Mouse (Mus musculus) heart, embryonic 10.5 days (tissue): ENCODE data around the gene Kif5c. TPM values are rescaled to one million over a fixed set of nuclear protein-coding genes. Genes with fewer than 3 reads are reported as not detected.

Experiments
- DNase-seq: peaks from one replicate; pipeline ENCODE4 v3.0.0-alpha.2; 2017; ENCODE audit warnings: low spot score
- H3K27ac ChIP-seq: fragments of 300-500 bp; sonication (generic); 2 replicates; pipeline ENCODE4 v1.5.1; 2016; ENCODE audit warnings: mild to moderate bottlenecking
- H3K27me3 ChIP-seq: fragments of 300-500 bp; sonication (generic); 2 replicates; pipeline ENCODE4 v1.6.1; 2016; ENCODE audit warnings: mild to moderate bottlenecking; ENCODE audit not compliant: poor library complexity, insufficient read depth, severe bottlenecking
- H3K36me3 ChIP-seq: fragments of 300-500 bp; sonication (generic); 2 replicates; pipeline ENCODE4 v1.6.1; 2016; ENCODE audit warnings: mild to moderate bottlenecking, moderate library complexity
- H3K4me1 ChIP-seq: fragments of 300-500 bp; sonication (generic); 2 replicates; pipeline ENCODE4 v1.6.1; 2016; ENCODE audit warnings: mild to moderate bottlenecking
- H3K4me3 ChIP-seq: fragments of 300-500 bp; sonication (generic); 2 replicates; pipeline ENCODE4 v1.5.1; 2016; ENCODE audit warnings: mild to moderate bottlenecking, moderate library complexity
- H3K9me3 ChIP-seq: fragments of 300-500 bp; sonication (generic); 2 replicates; pipeline ENCODE4 v1.6.1; 2016; ENCODE audit warnings: mild to moderate bottlenecking, moderate library complexity
- WGBS: fragments of 180-500 bp; shearing (Covaris S2); methylation state at CpG from one replicate; pipeline ENCODE4 v1.1.7; 2016; 5-methylcytosine and 5-hydroxymethylcytosine counted together
- polyA plus RNA-seq: library from polyadenylated mRNA; unstranded; fragments of >200 nt; fragmentation: Nextera tagmentation; extraction: Ambion mirVana; gene quantifications from 2 replicates; pipeline ENCODE4 v1.2.1, GENCODE M21; 2016

The Kif5c gene
- polyA plus RNA-seq, 1 experiment from 2014 or later, result 4.3 TPM

GRCm38 (mm10) chr2:49594886-49595285 lies 24.2 kb upstream of the Kif5c start:
- Histone ChIP-seq H3K4me1 (no peaks in the 10 kb centered on the region), H3K9me3 (no peaks in the 10 kb centered on the region), H3K27me3 (no peaks in the 10 kb centered on the region), H3K4me3 (no peak overlapping the region), H3K27ac (no peak overlapping the region), H3K36me3 (no peaks in the 10 kb centered on the region)
- no peak for DNase-seq
- WGBS, result 82% methylated on average over 7 of the region's 7 CpGs

GRCm38 (mm10) chr2:49596318-49596717 lies 22.8 kb upstream of the Kif5c start:
- Histone ChIP-seq H3K9me3 (no peaks in the 10 kb centered on the region), H3K27ac (no peak overlapping the region), H3K36me3 (no peaks in the 10 kb centered on the region), H3K4me1 (no peaks in the 10 kb centered on the region), H3K27me3 (no peaks in the 10 kb centered on the region), H3K4me3 (no peak overlapping the region)
- WGBS, result 68% methylated on average over 3 of the region's 3 CpGs
- no peak for DNase-seq

GRCm38 (mm10) chr2:49600021-49600681 lies 18.9 kb upstream of the Kif5c start:
- H3K4me1 ChIP-seq, result no peaks in the 10 kb centered on the region
- no peaks in the 10 kb centered on the region for H3K36me3 ChIP-seq
- 72% methylated on average over 7 of the region's 7 CpGs for WGBS
- peak; percentile 11 for DNase-seq
- H3K4me3 ChIP-seq, result no peak overlapping the region
- H3K9me3 ChIP-seq, result no peaks in the 10 kb centered on the region
- no peaks in the 10 kb centered on the region for H3K27me3 ChIP-seq
- H3K27ac ChIP-seq, result no peak overlapping the region

- no peaks in the 10 kb centered on the region for H3K4me1 ChIP-seq
- H3K36me3 ChIP-seq, result no peaks in the 10 kb centered on the region
- no peak for DNase-seq
- WGBS, result 84% methylated on average over 4 of the region's 4 CpGs
- H3K27ac ChIP-seq, result no peak overlapping the region
- no peaks in the 10 kb centered on the region for H3K27me3 ChIP-seq
- no peaks in the 10 kb centered on the region for H3K9me3 ChIP-seq
- H3K4me3 ChIP-seq, result no peak overlapping the region
These were observed 16.2 kb upstream of the Kif5c start for GRCm38 (mm10) chr2:49602791-49603349.

- H3K27me3 ChIP-seq, result no peaks in the 10 kb centered on the region
- no peak overlapping the region for H3K27ac ChIP-seq
- no peaks in the 10 kb centered on the region for H3K4me1 ChIP-seq
- WGBS, result 80% methylated on average over 5 of the region's 5 CpGs
- no peaks in the 10 kb centered on the region for H3K9me3 ChIP-seq
- H3K4me3 ChIP-seq, result no peak overlapping the region
- no peaks in the 10 kb centered on the region for H3K36me3 ChIP-seq
- no peak for DNase-seq
These were observed 9.5 kb upstream of the Kif5c start for GRCm38 (mm10) chr2:49609611-49610010.

GRCm38 (mm10) chr2:49616765-49617164 lies 2.3 kb upstream of the Kif5c start:
- H3K9me3 ChIP-seq, result no peaks in the 10 kb centered on the region
- 70% methylated on average over 3 of the region's 3 CpGs for WGBS
- no peak for DNase-seq
- no peak overlapping the region for H3K27ac ChIP-seq
- H3K27me3 ChIP-seq, result peaks cover 23% of the 10 kb centered on the region
- no peak overlapping the region for H3K4me3 ChIP-seq
- no peaks in the 10 kb centered on the region for H3K36me3 ChIP-seq
- H3K4me1 ChIP-seq, result peaks cover 21% of the 10 kb centered on the region

- H3K9me3 ChIP-seq, result no peaks in the 10 kb centered on the region
- peak overlapping the region; percentile 82 for H3K4me3 ChIP-seq
- H3K27ac ChIP-seq, result peak overlapping the region; percentile 72
- DNase-seq, result no peak
- H3K36me3 ChIP-seq, result no peaks in the 10 kb centered on the region
- peaks cover 23% of the 10 kb centered on the region for H3K27me3 ChIP-seq
- H3K4me1 ChIP-seq, result peaks cover 21% of the 10 kb centered on the region
- WGBS, result 1% methylated on average over 33 of the region's 33 CpGs
These were observed 823 bp downstream of the Kif5c start for GRCm38 (mm10) chr2:49619719-49620522.

GRCm38 (mm10) chr2:49620626-49621117 lies 1.6 kb downstream of the Kif5c start:
- WGBS, result 13% methylated on average over 14 of the region's 14 CpGs
- Histone ChIP-seq H3K27me3 (peaks cover 23% of the 10 kb centered on the region), H3K4me1 (peaks cover 21% of the 10 kb centered on the region), H3K36me3 (no peaks in the 10 kb centered on the region), H3K9me3 (no peaks in the 10 kb centered on the region), H3K4me3 (peak overlapping the region; percentile 82), H3K27ac (no peak overlapping the region)
- no peak for DNase-seq

GRCm38 (mm10) chr2:49621234-49621633 lies 2.1 kb downstream of the Kif5c start:
- DNase-seq, result no peak
- 71% methylated on average over 1 of the region's 1 CpGs for WGBS
- H3K9me3 ChIP-seq, result no peaks in the 10 kb centered on the region
- H3K4me3 ChIP-seq, result no peak overlapping the region
- H3K27ac ChIP-seq, result no peak overlapping the region
- peaks cover 21% of the 10 kb centered on the region for H3K4me1 ChIP-seq
- H3K27me3 ChIP-seq, result peaks cover 23% of the 10 kb centered on the region
- H3K36me3 ChIP-seq, result no peaks in the 10 kb centered on the region

GRCm38 (mm10) chr2:49625581-49625980 lies 6.5 kb downstream of the Kif5c start:
- H3K27me3 ChIP-seq, result peaks cover 8% of the 10 kb centered on the region
- H3K27ac ChIP-seq, result no peak overlapping the region
- 0 out of 2 replicates have a peak, but pooled peaks cover 3% of the 10 kb centered on the region for H3K4me1 ChIP-seq
- no peaks in the 10 kb centered on the region for H3K9me3 ChIP-seq
- DNase-seq, result no peak
- 87% methylated on average over 1 of the region's 1 CpGs for WGBS
- H3K4me3 ChIP-seq, result no peak overlapping the region
- no peaks in the 10 kb centered on the region for H3K36me3 ChIP-seq

GRCm38 (mm10) chr2:49627611-49628010 lies 8.5 kb downstream of the Kif5c start:
- WGBS, result 75% methylated on average over 7 of the region's 7 CpGs

GRCm38 (mm10) chr2:49628094-49628705 lies 9.1 kb downstream of the Kif5c start:
- no peak overlapping the region for H3K27ac ChIP-seq
- 68% methylated on average over 6 of the region's 6 CpGs for WGBS
- H3K4me1 ChIP-seq, result no peaks in the 10 kb centered on the region
- no peaks in the 10 kb centered on the region; the same call in 1 of the 2 replicates for H3K27me3 ChIP-seq
- H3K9me3 ChIP-seq, result no peaks in the 10 kb centered on the region
- no peak for DNase-seq
- no peak overlapping the region for H3K4me3 ChIP-seq
- H3K36me3 ChIP-seq, result no peaks in the 10 kb centered on the region

More at GRCm38 (mm10) chr2:49627611-49628010, 8.5 kb downstream of the Kif5c start:
- H3K4me3 ChIP-seq, result no peak overlapping the region
- no peaks in the 10 kb centered on the region; the same call in 1 of the 2 replicates for H3K27me3 ChIP-seq
- DNase-seq, result no peak
- no peaks in the 10 kb centered on the region for H3K4me1 ChIP-seq
- H3K27ac ChIP-seq, result no peak overlapping the region
- H3K9me3 ChIP-seq, result no peaks in the 10 kb centered on the region
- no peaks in the 10 kb centered on the region for H3K36me3 ChIP-seq
